Mouse (Mus musculus) left cerebral cortex, adult 9 months (tissue): ENCODE measurements at regions not wholly inside any gene's neighbourhood (a gene's known extent, or its start where the extent isn't known, plus 50 kb on each side); places are given as distances from the start of the nearest gene placed in this dataset.
"Not testable (repeated sequence)": the region's sequence is repeated elsewhere in the genome, so short reads cannot be mapped to it uniquely, and the experiment has no call there.

ENCODE experiments used
- DNase-seq, 2 experiments: peaks; one replicate each; pipeline ENCODE4 v3.0.0; 2022; ENCODE audit warnings: low spot score in 2 of 2

GRCm38 (mm10) chr14:17058438-17058837, 239.5 kb upstream of the Rarb start:
- no peak for DNase-seq

DNA sequence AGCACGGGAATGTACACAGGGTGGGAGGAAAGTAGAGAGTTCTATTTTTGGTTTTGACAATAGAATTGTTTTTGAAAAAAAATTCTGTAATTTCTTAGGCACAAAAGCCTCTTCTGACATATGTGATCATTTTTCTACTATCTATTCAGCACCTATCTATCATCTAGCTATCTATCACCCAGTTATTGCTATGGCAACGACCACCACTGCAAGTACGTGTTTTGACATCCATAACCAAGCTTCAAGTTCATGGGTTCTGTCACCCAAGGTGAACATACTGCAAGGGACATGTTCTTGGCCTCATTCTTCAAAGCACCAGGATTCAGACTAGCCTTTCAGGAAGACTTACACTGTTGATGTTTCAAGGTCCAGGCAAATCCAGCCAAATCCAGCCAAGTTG, 238.4 kb upstream of the Rarb start:
- no peak for DNase-seq

- DNase-seq: no peak
Observed at GRCm38 (mm10) chr14:17055741-17056140, 236.8 kb upstream of the Rarb start.

DNA sequence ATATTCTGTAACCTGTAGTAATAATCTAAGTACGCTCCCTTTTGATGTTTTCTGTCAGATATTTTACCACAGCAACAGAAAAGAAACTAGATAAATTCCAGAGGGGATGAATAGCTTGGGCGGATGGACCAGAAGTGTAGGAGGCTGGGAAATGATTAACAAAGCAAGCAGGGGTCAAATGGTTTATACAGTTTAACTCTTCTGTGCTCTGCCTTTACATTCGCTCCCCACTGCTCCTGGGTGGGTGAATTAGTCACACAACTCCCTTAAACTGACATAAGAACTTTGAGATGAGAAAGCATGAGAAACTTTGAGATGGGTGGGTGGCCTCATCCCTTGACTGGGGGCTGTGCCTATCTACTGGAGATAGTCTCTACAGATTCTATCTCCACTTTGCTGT, 235.4 kb upstream of the Rarb start:
- DNase-seq: no peak

- DNase-seq: no peak
Observed at GRCm38 (mm10) chr14:17046808-17047207, 227.9 kb upstream of the Rarb start.

GRCm38 (mm10) chr14:17045426-17046132, 226.6 kb upstream of the Rarb start:
- DNase-seq: no peak

DNA sequence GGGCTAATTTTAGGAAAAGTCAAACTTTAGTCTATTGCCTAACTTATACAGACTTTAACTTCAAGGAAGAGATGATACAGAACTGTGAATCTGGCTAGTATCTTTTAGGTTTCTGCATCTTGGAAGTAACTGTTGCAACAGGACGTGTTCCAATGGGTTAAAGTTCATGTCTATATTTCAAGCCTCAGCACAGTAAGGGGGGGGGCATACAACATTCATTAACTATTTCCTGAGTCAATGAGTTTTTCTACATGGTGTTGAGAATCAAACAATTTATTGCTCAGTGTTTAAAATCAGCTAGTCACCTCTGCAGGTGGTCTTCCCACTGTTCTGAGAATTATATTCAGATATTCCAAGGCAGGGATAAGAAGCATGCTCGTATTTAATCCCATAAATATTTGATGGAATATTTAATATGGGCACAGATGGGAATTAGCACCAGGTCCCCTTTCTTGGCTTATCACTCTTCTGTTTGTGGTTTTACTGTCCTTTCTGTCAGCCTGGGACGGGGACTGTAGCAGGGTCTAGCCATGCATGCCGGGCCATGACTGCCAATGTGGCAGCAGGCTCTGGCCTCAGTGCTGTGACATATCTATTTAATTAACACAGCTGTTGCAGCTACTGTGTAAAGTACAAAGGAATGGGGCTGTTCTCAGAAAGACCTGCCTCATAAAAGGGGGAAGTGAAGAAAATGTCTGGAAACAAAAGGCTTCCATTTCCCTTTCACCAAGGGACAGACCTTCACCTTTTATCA, 201.8 kb upstream of the Rarb start:
- DNase-seq: no peak

GRCm38 (mm10) chr14:17012931-17013330, 194.0 kb upstream of the Rarb start:
- no peak for DNase-seq

GRCm38 (mm10) chr14:17012200-17012599, 193.2 kb upstream of the Rarb start:
- no peak for DNase-seq

DNA sequence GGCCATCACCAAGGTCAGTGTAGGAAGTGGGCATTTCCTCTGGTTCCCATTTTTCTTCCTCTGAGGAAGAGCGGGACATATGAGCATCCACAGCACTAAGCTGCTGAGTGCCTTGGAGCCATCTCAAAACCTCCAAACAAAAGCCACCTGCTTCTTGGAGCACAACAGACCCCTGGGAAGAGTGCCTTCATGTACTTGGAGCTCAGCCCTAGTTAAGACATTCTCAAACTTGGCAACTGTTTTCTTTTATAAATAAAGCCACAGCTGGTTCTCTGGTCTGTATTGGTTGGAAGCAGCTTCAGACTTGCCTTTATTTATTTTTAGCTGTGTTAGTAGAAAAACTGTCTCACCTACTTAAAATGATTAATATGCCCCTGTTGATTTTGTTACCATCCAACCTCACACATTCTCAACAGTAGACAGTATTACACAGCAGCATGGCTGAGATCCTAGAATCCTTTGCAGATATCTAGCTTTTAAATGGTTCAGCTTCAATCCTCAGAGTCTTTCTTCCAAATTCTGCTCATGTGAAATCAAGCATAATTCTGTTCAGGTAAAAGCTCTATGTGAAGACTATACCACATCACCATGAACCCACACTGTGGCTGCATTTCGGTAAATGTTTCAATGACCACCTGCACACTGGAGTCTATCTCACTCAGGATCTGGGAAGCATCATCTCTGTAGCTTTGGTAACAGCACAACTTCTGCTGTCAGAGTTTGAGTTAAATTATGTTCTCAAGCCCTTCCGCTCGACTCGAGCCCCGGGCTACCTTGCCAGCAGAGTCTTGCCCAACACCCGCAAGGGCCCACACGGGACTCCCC, 186.4 kb upstream of the Rarb start:
- no peak for DNase-seq

DNA sequence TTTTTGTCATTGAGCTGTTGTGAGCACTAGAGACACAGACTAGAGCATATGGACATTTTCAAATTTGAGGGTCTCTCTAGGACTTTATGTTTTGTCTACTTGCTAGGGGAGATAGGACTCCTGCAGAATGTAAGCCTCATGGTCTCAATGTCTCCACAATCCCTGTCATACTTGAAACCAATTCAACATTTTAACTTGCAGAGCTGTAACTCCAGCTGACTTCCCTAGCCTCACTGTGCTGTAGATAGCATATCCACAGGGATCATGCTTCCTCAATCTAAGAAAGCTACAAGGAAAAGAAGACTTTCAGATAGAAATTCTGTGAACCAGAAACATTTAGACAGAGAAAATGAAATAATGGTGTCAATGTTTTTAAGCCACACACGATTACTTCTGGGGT, 185.8 kb upstream of the Rarb start:
- DNase-seq: no peak

DNA sequence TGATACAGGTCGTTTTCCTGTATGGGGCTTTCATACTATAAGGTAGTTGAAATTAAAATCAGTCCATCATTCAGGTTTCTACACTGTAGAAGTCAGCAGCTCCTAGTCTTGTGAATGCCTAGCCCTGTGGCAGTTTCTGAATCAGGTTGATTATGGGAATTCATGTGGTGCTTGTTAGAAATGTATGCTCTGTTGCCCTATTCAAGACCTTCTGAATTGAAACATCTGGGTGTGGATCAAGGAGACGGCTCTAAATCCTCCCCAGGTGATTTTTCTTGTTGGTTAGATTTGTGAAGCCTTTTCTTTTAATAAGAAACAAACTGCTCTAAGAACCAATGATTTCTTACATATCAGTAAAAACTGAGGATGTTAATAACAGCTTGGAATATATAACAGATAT, 177.8 kb upstream of the Rarb start:
- DNase-seq: no peak

GRCm38 (mm10) chr14:16970911-16971310, 152.0 kb upstream of the Rarb start:
- DNase-seq: not testable (repeated sequence)

DNA sequence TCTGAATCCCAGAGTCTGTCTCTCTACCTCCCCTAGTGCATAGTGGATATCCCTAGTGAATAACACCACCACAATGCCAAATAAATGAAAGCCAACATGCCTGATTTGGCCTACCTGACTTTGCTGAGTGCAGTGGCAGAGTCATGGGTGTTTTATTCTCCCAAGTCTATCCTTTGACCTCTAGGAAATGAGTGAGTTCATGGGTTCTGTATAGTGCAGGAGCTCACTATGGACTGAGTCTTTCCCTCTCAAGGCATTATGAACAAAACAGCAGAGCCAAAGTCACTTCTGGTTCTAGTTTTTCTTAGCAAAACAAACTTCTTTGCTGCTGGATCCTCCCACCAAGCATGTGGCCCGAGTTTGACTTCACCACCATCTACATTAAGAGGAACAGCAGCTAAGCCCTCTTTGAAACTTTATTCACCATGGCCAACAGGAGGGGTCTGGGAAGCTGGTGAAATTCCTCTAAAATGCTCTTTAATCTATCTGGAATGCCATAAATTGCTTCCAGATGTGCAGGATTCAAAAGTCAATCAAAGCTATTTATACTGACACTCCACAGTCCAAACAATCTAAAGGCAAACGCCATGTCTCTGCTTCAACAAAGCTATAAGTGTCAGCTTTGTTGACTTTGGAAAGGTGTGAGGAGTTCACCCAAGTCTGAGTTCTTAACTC, 145.9 kb upstream of the Rarb start:
- no peak for DNase-seq

GRCm38 (mm10) chr14:16962216-16962826, 143.4 kb upstream of the Rarb start:
- DNase-seq: no peak

GRCm38 (mm10) chr14:16957802-16958201, 138.8 kb upstream of the Rarb start:
- no peak for DNase-seq

- DNase-seq: no peak
Observed at GRCm38 (mm10) chr14:16954511-16955443, 135.8 kb upstream of the Rarb start.

DNA sequence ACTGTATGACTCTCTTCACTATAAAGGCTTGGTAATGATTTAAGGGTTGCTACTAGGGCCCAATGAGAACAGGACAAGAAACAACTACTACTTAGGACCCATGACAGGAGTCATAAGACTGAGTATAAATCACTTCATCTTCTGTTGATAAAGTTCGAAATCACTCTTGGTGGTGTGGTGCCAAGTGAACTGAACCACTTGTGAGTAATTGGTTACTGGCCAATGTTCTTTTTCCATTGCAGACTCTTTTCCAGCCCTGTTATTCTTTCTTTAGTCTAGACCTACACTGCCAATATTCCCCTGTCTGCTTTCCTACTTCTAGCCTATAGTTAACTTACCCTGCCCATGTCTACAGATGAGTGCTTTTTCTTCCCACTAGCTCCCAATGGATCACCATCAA, 129.8 kb upstream of the Rarb start:
- no peak for DNase-seq

- no peak for DNase-seq
Observed at GRCm38 (mm10) chr14:16944441-16944840, 125.5 kb upstream of the Rarb start.

GRCm38 (mm10) chr14:16943531-16943930, 124.6 kb upstream of the Rarb start:
- no peak for DNase-seq
